Mouse (Mus musculus) heart, adult 18-20 months (tissue): ENCODE measurements around the gene Scimp. TPM values are rescaled to one million over a fixed set of nuclear protein-coding genes. Genes with fewer than 3 reads are reported as not detected.
A peak's percentile ranks its signal among the peaks of the same experiment; 100 is the strongest.

Source experiments
- DNase-seq, 2 experiments: peaks; one replicate each; pipeline ENCODE4 v3.0.0; 2021 to 2022; ENCODE audit warnings: mixed read lengths in 1 of 2
- long read RNA-seq, 2 experiments: library from polyadenylated mRNA; stranded (forward); transcript quantifications; one replicate each; pipeline ENCODE4 v2.0.0; 2021
- total RNA-seq, 2 experiments: library from RNA; stranded (reverse); gene quantifications; 2 replicates each; pipeline ENCODE4 v1.2.3; 2021

The Scimp gene
- total RNA-seq = 1 to 10 TPM in 1 of 2 experiments, under 1 TPM in 1; 0.42 to 1.1 TPM
- long read RNA-seq, experiment 1, partial matches to known transcripts = 0 of 3 reads
- long read RNA-seq, experiment 1, other reads (novel, unspliced or antisense) = 3 of 3 reads
- long read RNA-seq, experiment 2, partial matches to known transcripts = 0 of 1 reads
- long read RNA-seq, experiment 2, other reads (novel, unspliced or antisense) = 0 of 1 reads

DNA sequence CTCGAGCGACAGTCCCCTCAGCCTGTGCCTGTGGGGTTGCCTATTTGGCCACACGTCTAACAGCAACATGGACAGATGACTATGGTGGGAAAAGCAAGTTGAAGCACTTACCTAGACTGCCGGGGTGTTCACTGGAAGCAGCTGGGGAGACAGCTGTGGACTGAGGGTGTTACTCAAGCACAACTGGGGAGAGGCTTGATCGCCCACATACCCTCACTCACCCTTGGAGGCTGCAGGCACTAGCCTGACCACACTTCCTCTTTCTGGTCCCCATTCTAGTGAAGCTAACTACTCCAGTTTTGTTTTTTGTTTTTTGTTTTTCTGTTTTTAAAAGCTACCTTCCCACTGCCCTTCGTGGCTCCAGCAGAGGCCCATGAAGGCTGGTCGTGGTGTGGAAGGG lies at the start of gene Scimp:
Gene Scimp (minus strand): TSS at position 222 of the 400 bp plus-strand sequence.
- peak; percentile 17 to 26 for DNase-seq

DNA sequence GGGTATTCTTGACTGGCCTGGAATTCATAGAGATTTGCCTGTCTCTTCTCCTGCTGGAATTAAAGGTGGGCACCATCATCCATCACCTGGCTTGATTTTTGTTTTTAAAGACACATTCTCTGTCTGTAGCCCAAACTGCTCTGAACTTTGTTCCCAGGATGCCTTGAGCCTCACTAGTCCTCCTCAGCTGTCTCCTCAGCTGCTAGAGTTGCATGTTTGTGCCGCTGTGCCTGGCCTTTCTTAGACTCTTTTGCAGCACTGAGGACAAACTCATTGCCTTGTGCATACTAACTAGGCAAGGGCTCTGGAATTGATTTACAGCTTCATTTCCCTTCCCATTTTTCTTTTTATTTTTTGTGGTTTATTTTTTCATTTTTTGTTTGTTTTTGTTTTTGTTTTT lies 48.0 kb upstream of the Scimp start:
- no peak for DNase-seq

DNA sequence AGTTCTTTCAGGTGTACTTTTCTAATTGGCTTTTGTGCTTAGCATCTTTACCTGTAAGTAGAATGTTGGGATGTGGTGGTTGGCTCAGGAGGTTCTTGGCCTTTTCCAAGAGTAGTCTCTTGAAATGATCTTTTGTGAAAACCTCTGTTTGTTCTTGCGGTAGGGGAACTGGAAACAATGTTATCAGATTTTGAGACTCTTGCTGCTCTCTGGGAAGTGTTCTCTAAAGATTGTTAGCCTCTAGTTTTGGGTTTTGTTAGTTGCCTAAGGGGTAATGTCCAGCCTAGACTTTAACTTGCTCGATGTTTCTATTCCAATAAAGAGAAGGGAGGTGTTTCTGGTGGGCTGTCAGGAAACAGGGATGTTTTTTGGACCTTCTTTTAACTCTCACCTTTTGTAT lies 33.6 kb upstream of the Scimp start:
- DNase-seq = no peak

DNA sequence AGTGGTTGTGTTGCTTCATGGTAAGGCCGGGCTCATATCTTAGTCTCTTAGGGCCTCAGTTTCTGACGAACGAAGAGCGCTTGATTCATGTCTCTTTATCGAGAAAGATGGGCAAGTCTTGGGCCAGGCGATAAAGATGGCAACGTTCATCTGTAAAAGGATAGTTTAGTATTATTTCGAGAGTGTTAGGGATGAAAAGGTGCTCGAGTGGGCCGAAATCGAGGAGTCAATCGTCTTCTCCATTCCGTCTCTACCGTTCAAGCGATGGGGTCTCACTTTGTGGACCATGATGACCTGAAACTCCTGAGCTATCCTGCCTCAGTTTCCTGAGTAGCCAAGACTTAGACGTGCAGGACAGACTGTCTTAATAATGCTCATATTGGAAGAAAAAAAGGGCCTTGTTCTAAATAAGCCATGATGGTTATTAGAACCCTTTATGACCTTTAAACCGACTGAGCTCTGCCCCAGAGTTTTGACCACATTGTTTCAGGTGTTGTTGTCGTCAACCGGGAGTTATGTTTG lies 33.1 kb upstream of the Scimp start:
- no peak for DNase-seq

DNA sequence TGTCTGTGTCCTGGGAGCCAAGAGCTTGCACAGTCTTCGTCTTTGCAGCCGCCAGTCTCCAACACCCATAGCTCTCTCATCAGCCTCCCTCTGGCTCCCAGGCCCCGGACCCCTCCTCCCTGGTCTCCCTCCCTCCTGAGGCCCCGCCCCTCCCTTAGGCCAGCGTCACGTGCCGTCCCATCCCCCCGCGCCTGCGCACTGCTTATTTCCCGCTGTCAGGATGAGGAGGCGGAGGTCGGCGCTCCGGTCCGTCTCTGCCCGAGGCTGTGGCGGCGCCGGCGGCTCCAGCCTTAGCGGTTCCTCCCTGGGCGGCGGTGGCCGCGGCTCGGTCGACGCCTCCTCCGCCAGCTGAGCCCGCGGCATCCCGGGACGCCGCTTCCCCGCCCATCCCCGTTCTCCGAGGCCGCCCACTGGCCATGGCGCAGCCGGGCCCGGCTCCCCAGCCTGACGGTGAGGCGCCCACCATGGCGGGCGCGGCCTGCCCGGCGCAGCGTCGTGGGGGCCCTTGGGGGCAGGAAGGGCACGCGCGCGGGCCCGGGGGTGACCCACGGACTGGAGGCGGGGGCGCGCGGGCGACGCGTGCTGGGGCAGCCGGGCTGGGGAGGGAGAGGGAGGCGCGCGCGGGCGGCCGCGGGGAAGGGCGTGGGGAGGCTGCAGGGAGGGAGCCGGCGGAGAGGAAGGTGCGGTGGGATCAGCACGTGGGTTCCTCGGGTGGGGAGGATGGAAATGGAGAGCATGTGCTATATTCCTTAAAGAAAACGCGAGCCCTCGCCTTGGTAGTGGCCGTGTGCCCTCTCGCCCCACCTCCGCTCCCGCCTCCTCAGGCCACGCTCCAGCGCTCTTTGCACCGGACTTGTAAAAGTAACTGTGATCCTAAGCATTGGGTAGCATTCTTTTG lies 32.4 kb upstream of the Scimp start, which contains the start of gene Rabep1:
Gene Rabep1 (plus strand): TSS at position 220 of the 898 bp plus-strand sequence.
- peak; percentile 96 to 97 for DNase-seq

DNA sequence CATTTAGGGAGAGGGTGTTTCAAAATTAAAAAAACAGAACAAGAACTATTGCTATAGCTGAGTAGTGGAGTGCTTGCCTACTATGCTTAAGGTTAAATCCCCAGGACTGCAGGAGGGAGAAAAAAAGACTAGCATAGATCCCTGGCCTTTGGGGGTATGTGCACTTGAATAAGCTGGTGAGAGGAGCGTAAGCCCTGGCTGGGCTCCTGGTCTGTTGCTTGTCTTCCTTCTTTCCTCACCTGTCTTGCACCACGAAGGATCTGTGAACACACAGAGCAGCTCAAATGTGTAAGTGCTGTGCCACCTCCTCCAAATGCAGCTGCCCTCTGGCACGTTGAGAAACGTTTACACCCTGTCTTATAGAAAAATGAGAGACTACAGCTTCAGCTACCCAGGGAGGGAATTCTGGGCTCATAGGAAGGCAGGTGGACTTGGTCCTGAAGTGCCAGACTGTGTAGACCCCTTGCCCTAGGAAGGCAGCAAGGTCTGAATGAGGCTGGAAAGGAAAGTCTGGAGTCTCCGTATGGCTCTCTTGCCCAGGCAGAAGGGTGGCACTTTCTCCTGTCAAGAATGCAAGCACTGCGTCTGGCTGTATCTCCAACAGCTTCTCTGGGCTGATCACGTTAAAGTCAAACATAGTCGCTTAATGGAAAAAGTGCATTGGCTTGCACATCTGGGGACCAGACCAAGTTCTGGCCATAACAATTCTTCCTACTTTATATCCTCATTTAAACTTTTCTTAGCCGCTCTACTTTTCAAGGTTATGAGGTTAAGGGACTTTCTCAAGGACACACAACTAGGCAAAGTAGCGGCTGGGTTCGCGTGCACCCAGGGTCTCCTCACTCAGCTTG lies 31.5 kb upstream of the Scimp start:
- peak; percentile 9 to 48 for DNase-seq

DNA sequence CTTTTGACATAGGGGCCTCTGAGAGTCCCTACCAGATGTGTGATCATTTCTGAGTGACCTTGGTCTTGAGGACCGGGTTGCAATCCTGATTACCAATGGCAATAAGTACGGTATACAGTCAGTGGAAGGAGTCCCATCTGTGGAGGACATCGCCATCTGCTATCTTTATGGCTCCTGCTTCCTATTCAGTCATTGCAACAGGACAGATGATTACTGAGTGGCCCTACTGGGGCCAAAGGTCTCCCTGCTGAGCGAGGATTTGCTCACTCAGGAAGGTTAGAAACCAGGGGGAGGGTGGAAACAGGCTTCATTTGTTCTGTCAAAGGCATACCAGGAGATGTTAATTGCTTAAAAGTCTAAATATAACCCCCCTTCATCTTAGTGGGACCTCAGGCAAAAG lies 30.6 kb upstream of the Scimp start:
- no peak for DNase-seq

DNA sequence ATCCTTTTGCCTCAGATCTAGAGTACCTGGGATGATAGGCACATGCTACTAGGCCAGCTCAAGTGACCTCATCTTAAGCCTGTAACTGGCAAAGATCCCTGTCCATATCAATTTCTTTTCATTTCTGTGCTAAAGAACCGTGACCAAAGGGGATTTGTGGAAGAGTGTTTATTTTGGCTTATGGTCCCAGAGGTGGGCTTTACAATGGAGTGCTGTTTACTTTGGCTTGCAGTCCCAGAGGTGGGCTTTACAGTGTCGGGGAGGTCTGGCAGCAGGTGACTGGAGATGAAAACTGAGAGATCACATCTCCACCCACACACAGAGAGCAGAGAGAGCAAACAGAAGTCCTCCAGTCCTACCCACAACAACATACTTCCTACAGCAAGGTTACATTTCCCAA lies 26.2 kb upstream of the Scimp start:
- no peak for DNase-seq

DNA sequence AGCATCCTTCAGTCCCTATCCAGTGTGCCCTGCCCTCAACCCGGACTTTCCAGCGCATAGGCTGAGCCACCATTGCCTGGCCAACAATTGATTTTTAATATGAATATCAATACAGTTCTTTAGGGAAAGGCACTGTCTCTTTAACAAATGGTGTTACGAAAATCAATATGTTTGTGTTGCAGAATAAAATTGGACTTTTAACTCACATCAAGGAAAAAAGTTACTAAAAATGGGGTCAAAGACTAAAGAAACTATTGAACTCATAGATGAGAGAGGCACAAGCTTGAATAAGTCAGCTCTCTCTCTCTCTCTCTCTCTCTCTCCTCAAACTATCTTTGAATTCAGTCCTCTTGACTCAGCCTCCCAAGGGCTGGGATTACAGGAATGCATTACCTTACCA lies 24.6 kb upstream of the Scimp start:
- no peak for DNase-seq

DNA sequence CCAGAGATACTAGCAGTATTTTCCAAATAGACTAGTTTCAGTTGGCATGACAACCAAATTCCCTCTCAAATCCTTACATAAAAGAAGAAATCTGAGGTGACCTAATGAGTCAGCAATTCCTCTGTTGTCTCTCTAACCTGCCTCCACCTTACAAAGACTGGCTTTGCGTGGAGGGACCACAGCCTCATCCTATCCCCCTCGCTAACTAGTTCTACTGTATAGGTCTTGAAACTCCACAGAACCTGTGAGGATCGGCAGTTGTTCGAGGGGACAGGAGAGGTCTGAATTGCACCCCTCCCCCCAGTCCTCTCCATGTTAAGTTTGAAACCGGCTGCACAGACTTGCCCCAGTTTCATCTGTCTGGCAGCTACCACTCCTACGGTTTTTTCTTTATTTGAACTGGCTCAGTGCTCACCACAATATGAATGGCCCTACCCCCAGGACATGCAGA lies 23.0 kb upstream of the Scimp start:
- DNase-seq = no peak

DNA sequence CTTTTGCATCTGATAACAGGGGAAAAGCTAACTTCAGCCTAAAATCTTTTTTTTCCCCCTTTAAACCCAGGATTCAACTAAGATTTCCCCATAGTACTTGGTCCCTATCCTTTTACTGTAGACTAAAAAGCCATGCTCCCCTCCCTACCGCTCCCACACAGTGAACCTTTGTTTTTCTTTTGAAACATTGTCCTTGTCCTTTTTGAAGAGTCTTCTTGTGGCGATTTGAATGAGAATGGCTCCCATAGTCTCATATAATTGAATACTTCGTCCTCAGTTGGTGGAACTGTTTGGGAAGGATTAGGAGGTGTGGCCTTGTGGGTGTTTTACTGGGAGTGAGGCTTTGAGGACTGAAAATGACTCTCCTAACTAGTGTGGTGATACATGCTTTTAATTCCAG lies 21.4 kb upstream of the Scimp start:
- no peak for DNase-seq

DNA sequence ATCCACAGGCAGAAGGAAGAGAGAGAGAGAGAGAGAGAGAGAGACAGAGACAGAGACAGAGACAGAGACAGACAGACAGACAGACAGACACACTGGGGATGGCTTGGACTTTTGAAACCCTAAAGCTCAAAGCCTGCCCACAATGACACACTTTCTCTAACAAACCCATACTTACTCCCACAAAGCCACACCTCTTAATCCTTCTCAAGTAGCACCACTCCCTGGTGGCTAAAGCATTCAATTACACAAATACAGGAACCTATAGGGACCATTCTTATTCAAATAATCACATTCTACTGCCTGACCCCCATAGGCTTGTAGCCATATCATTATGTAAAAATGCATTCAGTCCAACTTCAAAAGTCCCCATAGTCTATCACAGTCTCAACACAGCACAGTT lies 21.0 kb upstream of the Scimp start:
- no peak for DNase-seq

DNA sequence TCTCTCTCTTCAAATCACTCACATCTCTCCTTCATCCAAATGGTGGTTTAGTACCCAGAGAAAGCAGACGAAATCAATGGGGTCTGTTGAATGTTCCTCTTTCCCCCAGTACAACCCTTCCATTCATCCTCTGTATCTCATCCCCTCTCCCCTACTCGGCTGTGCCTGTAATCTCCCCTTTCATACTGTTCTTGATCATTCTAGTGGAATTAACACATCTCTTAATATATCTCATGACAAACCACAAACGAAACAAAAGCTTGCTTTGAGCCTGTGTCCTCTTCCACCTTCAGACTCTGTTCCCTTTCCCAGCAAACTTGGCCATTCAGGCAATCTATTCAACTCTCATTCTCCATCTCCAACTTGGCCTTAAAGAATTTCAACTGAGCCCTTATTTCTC lies 18.8 kb upstream of the Scimp start:
- no peak for DNase-seq

DNA sequence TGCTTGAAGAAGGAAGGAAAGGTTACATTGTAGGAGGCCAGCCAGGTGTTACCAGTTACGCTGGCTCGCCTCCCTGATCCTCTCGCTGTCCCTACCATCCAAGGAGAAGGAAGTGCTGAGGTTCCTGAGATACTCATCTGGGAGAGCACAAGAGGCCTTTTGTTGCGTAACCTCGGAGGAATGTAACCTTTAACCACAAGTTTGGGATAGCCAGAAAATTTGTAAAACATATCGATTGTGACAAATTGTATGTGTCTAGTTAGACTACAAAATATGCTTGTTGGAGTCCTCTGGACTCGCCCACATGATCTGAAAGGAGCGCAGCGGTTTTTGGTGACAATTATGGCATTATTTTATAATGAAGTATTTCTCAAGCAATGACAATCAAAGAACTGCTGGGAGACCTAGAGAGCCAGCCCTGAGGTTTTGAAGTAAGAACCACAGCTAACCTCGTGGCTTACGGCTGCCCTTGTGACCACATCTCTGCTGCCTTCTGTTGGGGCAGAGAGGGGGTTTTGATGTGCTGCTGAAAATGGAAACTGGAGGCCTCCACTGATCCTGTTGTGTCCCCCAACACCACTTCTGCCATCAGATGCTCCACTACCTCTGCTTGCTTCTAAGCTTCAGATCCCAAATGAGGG lies 16.7 kb upstream of the Scimp start:
- DNase-seq = no peak

DNA sequence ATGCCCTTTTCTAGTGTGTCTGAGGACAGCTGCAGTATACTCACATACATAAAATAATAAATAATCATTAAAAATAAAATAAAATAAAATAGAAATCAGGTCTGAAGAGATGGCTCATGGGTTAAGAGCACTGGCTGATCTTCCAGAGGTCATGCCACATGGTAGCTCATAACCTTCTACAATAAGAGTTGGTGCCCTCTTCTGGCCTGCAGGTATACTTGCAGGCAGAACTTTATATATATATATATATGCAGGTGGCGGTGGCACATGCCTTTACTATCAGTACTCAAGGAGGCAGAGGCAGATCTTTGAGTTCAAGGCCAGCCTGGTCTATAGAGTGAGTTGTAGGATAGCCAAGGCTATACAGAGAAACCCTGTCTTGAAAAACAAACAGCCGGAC lies 13.8 kb upstream of the Scimp start:
- DNase-seq = no peak

DNA sequence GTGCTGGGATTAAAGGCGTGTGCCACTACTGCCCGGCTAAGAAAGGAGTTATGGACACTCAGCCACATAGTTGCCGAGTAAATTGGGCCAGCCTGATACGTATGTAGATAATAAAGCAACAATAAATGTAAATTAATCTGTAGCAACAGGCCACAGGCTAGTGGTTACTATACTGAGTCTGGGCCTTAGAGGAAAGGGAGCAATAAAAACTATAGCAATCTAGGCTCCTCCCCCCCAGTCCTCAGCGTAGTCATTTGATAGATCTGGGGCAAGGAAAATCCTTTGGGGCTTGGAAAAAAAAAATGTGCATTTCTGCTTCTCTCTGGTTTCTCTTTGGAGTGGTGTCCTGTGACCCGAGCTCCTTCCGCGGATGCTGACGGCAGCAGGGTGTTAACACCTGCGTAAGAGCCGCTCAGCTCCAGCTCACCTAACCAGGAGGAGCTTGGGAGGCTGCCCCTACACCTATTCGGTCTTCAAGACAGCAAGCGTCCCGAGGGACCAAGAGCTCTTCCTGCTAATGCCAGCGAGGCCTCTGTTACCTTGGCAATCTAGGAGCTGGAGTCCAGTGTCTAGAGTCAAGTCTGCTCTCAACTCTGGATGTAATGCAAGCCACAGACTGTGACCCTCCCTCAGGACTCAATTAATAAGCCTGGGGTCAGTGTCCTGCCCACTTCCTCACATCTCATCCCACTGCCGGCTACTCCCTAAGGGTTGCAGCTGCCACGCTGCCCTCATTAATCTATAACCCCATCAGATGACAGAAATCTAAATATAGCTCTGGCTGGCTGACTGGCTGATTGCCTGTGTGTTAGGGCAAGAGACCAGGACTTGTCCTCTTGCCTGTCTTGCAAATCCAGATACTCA lies 9.6 kb upstream of the Scimp start:
- peak; percentile 33 to 35 for DNase-seq

DNA sequence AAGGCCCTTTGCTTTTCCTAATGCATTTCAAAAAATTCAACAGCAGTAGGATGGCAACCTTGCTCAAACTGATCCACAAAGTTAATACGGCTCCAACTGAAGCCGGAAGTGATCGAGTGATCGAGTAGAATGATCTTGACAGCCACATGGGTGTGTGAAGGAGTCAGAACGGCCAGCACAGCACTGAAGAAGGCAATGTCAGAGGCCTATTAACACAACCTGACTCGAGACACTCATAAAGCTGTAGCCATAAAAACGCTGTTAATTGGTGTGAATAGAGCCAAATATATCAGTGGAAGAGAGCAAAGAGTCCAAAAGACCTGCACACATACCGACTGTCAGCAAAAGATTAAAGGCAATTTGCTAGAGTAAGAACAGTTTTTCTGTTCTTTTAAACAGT lies 7.7 kb upstream of the Scimp start:
- no peak for DNase-seq

DNA sequence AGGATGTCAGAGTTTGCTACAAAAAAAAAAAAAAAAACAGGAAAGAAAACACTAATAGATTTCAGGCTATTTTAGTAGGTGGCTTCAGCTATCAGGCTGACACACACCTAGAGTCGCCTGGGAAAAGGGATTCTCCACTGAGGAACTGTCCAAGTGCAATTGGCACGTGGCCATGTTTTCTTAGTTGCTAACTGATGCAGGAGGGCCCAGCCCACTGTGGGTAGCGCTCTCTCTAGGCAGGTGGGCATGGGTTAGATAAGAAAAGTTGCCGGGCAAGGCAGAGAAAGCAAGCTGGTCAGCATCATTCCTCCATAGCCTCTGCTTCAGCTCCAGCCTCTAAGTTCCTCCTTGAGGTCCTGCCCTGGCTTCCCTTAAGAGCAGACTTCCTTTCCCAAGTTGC lies 4.4 kb upstream of the Scimp start:
- no peak for DNase-seq

DNA sequence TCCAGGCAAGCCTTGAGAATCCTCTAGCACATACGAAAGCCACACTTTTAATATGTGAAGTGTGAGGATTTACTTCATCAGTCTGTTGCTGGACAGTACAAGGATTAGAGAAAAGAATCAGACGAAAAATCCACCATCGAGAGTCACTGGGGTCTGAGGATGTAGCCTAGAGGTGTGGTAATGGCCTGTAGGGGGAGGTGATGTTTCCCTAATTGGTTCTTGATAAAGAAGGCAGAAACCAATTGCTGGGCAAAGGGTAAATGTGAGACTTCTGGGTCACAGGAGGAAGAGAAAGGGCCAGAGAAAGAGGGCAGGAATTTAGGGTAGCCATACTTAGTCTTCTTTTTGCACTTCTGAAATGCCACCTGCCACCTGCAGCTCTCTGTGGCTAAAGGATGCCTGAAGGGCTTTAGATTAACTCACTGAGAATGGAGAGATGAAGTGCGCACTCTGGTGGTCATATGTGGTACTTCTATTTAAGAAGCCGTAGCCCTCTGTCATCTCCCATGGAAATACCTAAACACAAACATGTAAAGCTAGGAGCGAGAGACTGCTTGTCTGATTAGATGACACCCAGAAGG lies 3.2 kb upstream of the Scimp start:
- DNase-seq = peak; percentile 52 to 75

DNA sequence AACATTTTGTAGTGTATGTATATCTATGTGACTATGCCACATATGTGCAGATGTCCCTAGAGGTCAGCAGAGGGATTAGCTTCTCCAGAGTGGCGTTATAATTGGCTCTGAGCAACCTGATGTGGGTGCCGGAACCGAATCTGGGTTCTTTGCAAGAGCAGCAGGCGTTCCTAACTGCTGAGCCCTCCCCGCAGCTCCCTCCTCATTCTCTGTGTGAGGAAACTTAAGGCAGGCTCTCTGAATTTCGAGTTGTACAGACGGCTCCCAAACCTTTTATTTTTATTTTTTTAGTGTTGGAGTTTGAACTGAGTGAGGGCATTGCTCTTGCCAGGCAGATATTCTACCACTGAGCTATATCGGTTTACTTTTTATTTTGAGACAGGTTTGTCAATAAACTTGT lies 2.7 kb upstream of the Scimp start:
- DNase-seq = no peak
